Mouse (Mus musculus): ENCODE results near the gene Ugcg. TPM values are rescaled to one million over a fixed set of nuclear protein-coding genes. Genes with fewer than 3 reads are reported as not detected.
A peak's percentile ranks its signal among the peaks of the same experiment; 100 is the strongest.

Gene Ugcg
- total and polyA plus RNA-seq, 2 experiments from 2014 or later: 18.5 to 66.4 TPM

GRCm38 (mm10) chr4:59190650-59191424 is 1.8 kb downstream of the Ugcg start:
- H3K36me3 ChIP-seq (ENCODE audit: insufficient read depth): no peaks in the 10 kb centered on the region
- no peak for ATAC-seq
- no peak for DNase-seq
- peak overlapping the region; percentile 83 for H3K4me3 ChIP-seq (ENCODE audit: low read depth, low read length)
- TF ChIP-seq CTCF (IDR thresholded peaks at IDR 0.05; ENCODE audit: low read depth): no peak
- H3K27me3 ChIP-seq (ENCODE audit: insufficient read depth, low read length): no peaks in the 10 kb centered on the region
- H3K4me2 ChIP-seq (ENCODE audit: low read depth): peak overlapping the region; percentile 55
- peaks cover 4% of the 10 kb centered on the region; the same call in 1 of the 2 replicates for H3K4me1 ChIP-seq (ENCODE audit: insufficient read depth)
- WGBS: 58% methylated on average over 7 of the region's 7 CpGs
- H3K9me3 ChIP-seq (ENCODE audit: low read length): no peaks in the 10 kb centered on the region
- no peak overlapping the region for H3K27ac ChIP-seq (ENCODE audit: low read depth, low read length)
- H3K9ac ChIP-seq: no peak overlapping the region

- no peak for DNase-seq
- Histone ChIP-seq H3K4me2 (ENCODE audit: low read depth) (no peak overlapping the region), H3K4me3 (ENCODE audit: low read depth, low read length) (no peak overlapping the region), H3K4me1 (ENCODE audit: insufficient read depth) (peaks cover 10% of the 10 kb centered on the region; the same call in 1 of the 2 replicates), H3K9ac (no peak overlapping the region), H3K9me3 (ENCODE audit: low read length) (no peaks in the 10 kb centered on the region), H3K27me3 (ENCODE audit: insufficient read depth, low read length) (no peaks in the 10 kb centered on the region), H3K27ac (ENCODE audit: low read depth, low read length) (no peak overlapping the region), H3K36me3 (ENCODE audit: insufficient read depth) (no peaks in the 10 kb centered on the region)
- no peak for ATAC-seq
- TF ChIP-seq CTCF (IDR thresholded peaks at IDR 0.05; ENCODE audit: low read depth): no peak
- 92% methylated on average over 13 of the region's 13 CpGs for WGBS
Measured at GRCm38 (mm10) chr4:59194731-59195496, 5.9 kb downstream of the Ugcg start.

GRCm38 (mm10) chr4:59196346-59197077 is 7.5 kb downstream of the Ugcg start:
- no peak for TF ChIP-seq CTCF (IDR thresholded peaks at IDR 0.05; ENCODE audit: low read depth)
- Histone ChIP-seq H3K4me2 (ENCODE audit: low read depth) (no peak overlapping the region), H3K4me1 (ENCODE audit: insufficient read depth) (peaks cover 6% of the 10 kb centered on the region; the same call in 1 of the 2 replicates), H3K27me3 (ENCODE audit: insufficient read depth, low read length) (no peaks in the 10 kb centered on the region), H3K36me3 (ENCODE audit: insufficient read depth) (no peaks in the 10 kb centered on the region), H3K4me3 (ENCODE audit: low read depth, low read length) (no peak overlapping the region), H3K9ac (no peak overlapping the region), H3K9me3 (ENCODE audit: low read length) (no peaks in the 10 kb centered on the region), H3K27ac (ENCODE audit: low read depth, low read length) (no peak overlapping the region)
- 56% methylated on average over 12 of the region's 12 CpGs for WGBS
- ATAC-seq (no peak), DNase-seq (no peak)

GRCm38 (mm10) chr4:59197078-59197424 is 8.0 kb downstream of the Ugcg start:
- ATAC-seq (no peak), DNase-seq (no peak)
- no peaks in the 10 kb centered on the region for H3K9me3 ChIP-seq (ENCODE audit: low read length)
- H3K4me2 ChIP-seq (ENCODE audit: low read depth): no peak overlapping the region
- H3K4me1 ChIP-seq (ENCODE audit: insufficient read depth): peaks cover 6% of the 10 kb centered on the region; the same call in 1 of the 2 replicates
- no peaks in the 10 kb centered on the region for H3K27me3 ChIP-seq (ENCODE audit: insufficient read depth, low read length)
- no peak overlapping the region for H3K4me3 ChIP-seq (ENCODE audit: low read depth, low read length)
- no peaks in the 10 kb centered on the region for H3K36me3 ChIP-seq (ENCODE audit: insufficient read depth)
- WGBS: 49% methylated on average over 6 of the region's 6 CpGs
- no peak overlapping the region for H3K27ac ChIP-seq (ENCODE audit: low read depth, low read length)
- H3K9ac ChIP-seq: no peak overlapping the region
- no peak for TF ChIP-seq CTCF (IDR thresholded peaks at IDR 0.05; ENCODE audit: low read depth)

GRCm38 (mm10) chr4:59197462-59197861 is 8.4 kb downstream of the Ugcg start:
- ATAC-seq: no peak
- no peaks in the 10 kb centered on the region for H3K9me3 ChIP-seq (ENCODE audit: low read length)
- no peak for DNase-seq
- H3K4me3 ChIP-seq (ENCODE audit: low read depth, low read length): no peak overlapping the region
- no peak overlapping the region for H3K9ac ChIP-seq
- no peak overlapping the region for H3K27ac ChIP-seq (ENCODE audit: low read depth, low read length)
- no peak for TF ChIP-seq CTCF (IDR thresholded peaks at IDR 0.05; ENCODE audit: low read depth)
- no peak overlapping the region for H3K4me2 ChIP-seq (ENCODE audit: low read depth)
- H3K4me1 ChIP-seq (ENCODE audit: insufficient read depth): peaks cover 6% of the 10 kb centered on the region; the same call in 1 of the 2 replicates
- H3K36me3 ChIP-seq (ENCODE audit: insufficient read depth): no peaks in the 10 kb centered on the region
- no peaks in the 10 kb centered on the region for H3K27me3 ChIP-seq (ENCODE audit: insufficient read depth, low read length)
- WGBS: 78% methylated on average over 3 of the region's 3 CpGs

- Histone ChIP-seq H3K4me1 (ENCODE audit: insufficient read depth) (peaks cover 6% of the 10 kb centered on the region; the same call in 1 of the 2 replicates), H3K9ac (no peak overlapping the region), H3K4me3 (ENCODE audit: low read depth, low read length) (no peak overlapping the region), H3K36me3 (ENCODE audit: insufficient read depth) (no peaks in the 10 kb centered on the region), H3K4me2 (ENCODE audit: low read depth) (no peak overlapping the region), H3K9me3 (ENCODE audit: low read length) (no peaks in the 10 kb centered on the region), H3K27ac (ENCODE audit: low read depth, low read length) (no peak overlapping the region), H3K27me3 (ENCODE audit: insufficient read depth, low read length) (no peaks in the 10 kb centered on the region)
- DNase-seq (peak; percentile 42), ATAC-seq (peak; percentile 79)
- 33% methylated on average over 8 of the region's 8 CpGs for WGBS
- no peak for TF ChIP-seq CTCF (IDR thresholded peaks at IDR 0.05; ENCODE audit: low read depth)
Measured at GRCm38 (mm10) chr4:59199341-59199740, 10.3 kb downstream of the Ugcg start.

All from forebrain, postnatal 0 days (tissue).